Mouse (Mus musculus) spleen, adult 2 months (tissue): ENCODE measurements around the gene Gba2. TPM values are rescaled to one million over a fixed set of nuclear protein-coding genes. Genes with fewer than 3 reads are reported as not detected.
A peak's percentile ranks its signal among the peaks of the same experiment; 100 is the strongest.

Experiments used
- DNase-seq, 2 experiments: peaks; one replicate each; pipeline versions ENCODE4 v3.0.0 to v3.0.0-alpha.2; 2012 to 2021; ENCODE audit warnings: low spot score in 2 of 2, low read depth in 1 of 2
- H3K27ac ChIP-seq: fragments of 200-500 bp; 2 replicates; pipeline ENCODE4 v1.5.1; 2012; ENCODE audit warnings: low read length, inconsistent platforms; ENCODE audit not compliant: insufficient read depth
- H3K27me3 ChIP-seq: fragments of 200-500 bp; 2 replicates; pipeline ENCODE4 v1.6.1; 2012; ENCODE audit warnings: mild to moderate bottlenecking, moderate library complexity, low read length, inconsistent platforms; ENCODE audit not compliant: control insufficient read depth, insufficient read depth
- H3K36me3 ChIP-seq: fragments of 200-500 bp; 2 replicates; pipeline ENCODE4 v1.6.1; 2012; ENCODE audit warnings: mild to moderate bottlenecking, low read length, inconsistent platforms; ENCODE audit not compliant: control insufficient read depth, insufficient read depth
- H3K4me1 ChIP-seq: fragments of 200-500 bp; 2 replicates; pipeline ENCODE4 v1.6.1; 2011; ENCODE audit warnings: inconsistent platforms; ENCODE audit not compliant: control insufficient read depth, insufficient read depth, insufficient read length
- H3K4me3 ChIP-seq: fragments of 200-500 bp; 2 replicates; pipeline ENCODE4 v1.5.1; 2011; ENCODE audit warnings: mild to moderate bottlenecking, inconsistent platforms; ENCODE audit not compliant: insufficient read depth, insufficient read length; ENCODE audit errors: extremely low read depth
- CTCF ChIP-seq: fragments of 200-500 bp; IDR thresholded peaks from 2 replicates; pipeline ENCODE4 v1.5.1; 2011; ENCODE audit warnings: mild to moderate bottlenecking, inconsistent platforms; ENCODE audit not compliant: insufficient read depth, insufficient read length, insufficient replicate concordance; ENCODE audit errors: extremely low read depth
- POLR2A ChIP-seq: fragments of 200-500 bp; IDR thresholded peaks from 2 replicates; pipeline ENCODE4 v1.6.1; 2011; ENCODE audit warnings: low read depth, low read length, inconsistent platforms
- WGBS: fragments of 180-500 bp; shearing (Covaris S2); methylation state at CpG from one replicate; pipeline ENCODE4 v1.1.7; 2018; 5-methylcytosine and 5-hydroxymethylcytosine counted together
- polyA plus RNA-seq: library from polyadenylated mRNA; depleted of rRNA; stranded (reverse); fragments of >200 nt; gene quantifications from 2 replicates; pipeline ENCODE4 v1.2.3, GENCODE M21; 2012; rRNA removed

Gene Gba2
- polyA plus RNA-seq, 1 experiment: 28.8 TPM

GRCm38 (mm10) chr4:43530081-43530501 lies 48.6 kb downstream of the Gba2 start:
- Histone ChIP-seq H3K36me3 (peaks cover 40% of the 10 kb centered on the region), H3K27me3 (no peaks in the 10 kb centered on the region; the same call in 1 of the 2 replicates), H3K4me1 (no peaks in the 10 kb centered on the region), H3K27ac (no peak overlapping the region), H3K4me3 (no peak overlapping the region)
- WGBS: 74% methylated on average over 8 of the region's 8 CpGs
- no peak for TF ChIP-seq POLR2A
- TF ChIP-seq CTCF: no peak
- DNase-seq: no peak

GRCm38 (mm10) chr4:43528487-43528886 lies 50.2 kb downstream of the Gba2 start:
- no peak for DNase-seq
- TF ChIP-seq CTCF (no peak), POLR2A (no peak)
- Histone ChIP-seq H3K27me3 (peaks cover 8% of the 10 kb centered on the region), H3K36me3 (peaks cover 25% of the 10 kb centered on the region), H3K4me1 (peaks cover 4% of the 10 kb centered on the region; the same call in 1 of the 2 replicates), H3K27ac (no peak overlapping the region), H3K4me3 (no peak overlapping the region)
- WGBS: 86% methylated on average over 9 of the region's 9 CpGs

GRCm38 (mm10) chr4:43527880-43528279 lies 50.8 kb downstream of the Gba2 start:
- no peak overlapping the region for H3K27ac ChIP-seq
- DNase-seq: no peak
- H3K27me3 ChIP-seq: peaks cover 11% of the 10 kb centered on the region
- H3K36me3 ChIP-seq: peaks cover 19% of the 10 kb centered on the region
- peaks cover 8% of the 10 kb centered on the region; the same call in 1 of the 2 replicates for H3K4me1 ChIP-seq
- TF ChIP-seq POLR2A (no peak), CTCF (peak; percentile 2; the same call in 1 of the 2 replicates)
- 73% methylated on average over 5 of the region's 5 CpGs for WGBS
- no peak overlapping the region for H3K4me3 ChIP-seq

GRCm38 (mm10) chr4:43519956-43520355 lies 58.7 kb downstream of the Gba2 start:
- H3K4me1 ChIP-seq: peaks cover 8% of the 10 kb centered on the region; the same call in 1 of the 2 replicates
- WGBS: 30% methylated on average over 6 of the region's 6 CpGs
- H3K36me3 ChIP-seq: no peaks in the 10 kb centered on the region
- H3K4me3 ChIP-seq: no peak overlapping the region
- TF ChIP-seq CTCF (no peak), POLR2A (no peak)
- peaks cover 11% of the 10 kb centered on the region for H3K27me3 ChIP-seq
- peak; percentile 64 to 87 for DNase-seq
- no peak overlapping the region for H3K27ac ChIP-seq

GRCm38 (mm10) chr4:43519551-43519950 lies 59.1 kb downstream of the Gba2 start:
- 82% methylated on average over 10 of the region's 10 CpGs for WGBS
- Histone ChIP-seq H3K36me3 (no peaks in the 10 kb centered on the region), H3K4me1 (peaks cover 8% of the 10 kb centered on the region; the same call in 1 of the 2 replicates), H3K27ac (no peak overlapping the region), H3K27me3 (peaks cover 11% of the 10 kb centered on the region), H3K4me3 (no peak overlapping the region)
- no peak for DNase-seq
- TF ChIP-seq POLR2A (no peak), CTCF (no peak)

Other genes starting within 250 kb of the Gba2 start
- 7.4 and 8.5 TPM in 2 replicates for gene Rusc2, start 196.9 kb downstream of the Gba2 start, polyA plus RNA-seq
- not detected in 2 replicates for gene Fam166b, start 149.7 kb downstream of the Gba2 start, polyA plus RNA-seq
- gene Tesk1, start 136.9 kb downstream of the Gba2 start, polyA plus RNA-seq: 49.6 and 64.5 TPM in 2 replicates
- 109 and 140 TPM in 2 replicates for gene Cd72, start 124.2 kb downstream of the Gba2 start, polyA plus RNA-seq
- 15.3 and 17.1 TPM in 2 replicates for gene Sit1, start 95.1 kb downstream of the Gba2 start, polyA plus RNA-seq
- gene Ccdc107, start 86.0 kb downstream of the Gba2 start, polyA plus RNA-seq: 85.4 and 191 TPM in 2 replicates
- gene Arhgef39, start 79.2 kb downstream of the Gba2 start, polyA plus RNA-seq: 12.7 and 16.8 TPM in 2 replicates
- 2.0 TPM in 2 replicates for gene Car9, start 71.9 kb downstream of the Gba2 start, polyA plus RNA-seq
- 11.8 and 13.8 TPM in 2 replicates for gene Tpm2, start 55.1 kb downstream of the Gba2 start, polyA plus RNA-seq
- gene Creb3, start 16.5 kb downstream of the Gba2 start, polyA plus RNA-seq: 48.8 and 54.0 TPM in 2 replicates
- gene Tln1, start 16.2 kb downstream of the Gba2 start, polyA plus RNA-seq: 163 and 208 TPM in 2 replicates
- gene Rgp1, start 158 bp downstream of the Gba2 start, polyA plus RNA-seq: 42.4 and 44.3 TPM in 2 replicates
- gene Msmp, start 5.6 kb upstream of the Gba2 start, polyA plus RNA-seq: 0.23 and 0.26 TPM in 2 replicates
- gene Npr2, start 53.1 kb upstream of the Gba2 start, polyA plus RNA-seq: 10.2 and 13.6 TPM in 2 replicates
- gene Spag8, start 74.7 kb upstream of the Gba2 start, polyA plus RNA-seq: 0.55 and 0.57 TPM in 2 replicates
- gene Hint2, start 77.6 kb upstream of the Gba2 start, polyA plus RNA-seq: 23.2 and 26.6 TPM in 2 replicates
- gene Tmem8b, start 90.1 kb upstream of the Gba2 start, polyA plus RNA-seq: 3.8 and 4.5 TPM in 2 replicates
- not detected in 2 replicates for gene Fam221b, start 90.3 kb upstream of the Gba2 start, polyA plus RNA-seq
- gene Olfr70, start 121.9 kb upstream of the Gba2 start, polyA plus RNA-seq: not detected in 2 replicates
- gene Olfr71, start 131.4 kb upstream of the Gba2 start, polyA plus RNA-seq: not detected in 2 replicates
- gene Hrct1, start 148.3 kb upstream of the Gba2 start, polyA plus RNA-seq: 0.69 and 0.79 TPM in 2 replicates
- gene Spaar, start 151.2 kb upstream of the Gba2 start, polyA plus RNA-seq: 0.12 and 0.15 TPM in 2 replicates
- gene Olfr159, start 192.1 kb upstream of the Gba2 start, polyA plus RNA-seq: not detected in 2 replicates
- not detected in 2 replicates for gene Olfr156, start 245.0 kb upstream of the Gba2 start, polyA plus RNA-seq